Mouse (Mus musculus): ENCODE data around the gene Fah.

The Fah gene

DNA sequence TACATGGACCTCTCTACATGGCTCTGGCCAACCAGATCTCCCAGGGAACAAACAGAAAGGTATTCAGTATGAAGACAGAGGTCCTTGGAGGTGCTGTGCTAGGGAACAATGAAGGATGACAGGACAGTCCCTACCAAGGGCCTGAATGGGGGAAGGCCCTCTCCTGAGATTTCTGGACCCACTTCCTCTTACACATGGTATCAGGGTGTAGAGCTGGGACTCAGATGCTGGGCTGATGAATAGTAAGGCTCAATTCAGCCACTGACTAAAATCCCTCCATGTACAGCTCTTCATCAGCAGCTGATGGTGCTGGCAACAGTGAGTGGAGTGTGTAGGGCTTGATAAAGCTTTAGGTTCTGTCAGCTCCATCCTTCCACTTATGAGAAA lies 11.6 kb downstream of the Fah start:
- DNase-seq (ENCODE audit: low spot score in 2 of 2): no peak

DNA sequence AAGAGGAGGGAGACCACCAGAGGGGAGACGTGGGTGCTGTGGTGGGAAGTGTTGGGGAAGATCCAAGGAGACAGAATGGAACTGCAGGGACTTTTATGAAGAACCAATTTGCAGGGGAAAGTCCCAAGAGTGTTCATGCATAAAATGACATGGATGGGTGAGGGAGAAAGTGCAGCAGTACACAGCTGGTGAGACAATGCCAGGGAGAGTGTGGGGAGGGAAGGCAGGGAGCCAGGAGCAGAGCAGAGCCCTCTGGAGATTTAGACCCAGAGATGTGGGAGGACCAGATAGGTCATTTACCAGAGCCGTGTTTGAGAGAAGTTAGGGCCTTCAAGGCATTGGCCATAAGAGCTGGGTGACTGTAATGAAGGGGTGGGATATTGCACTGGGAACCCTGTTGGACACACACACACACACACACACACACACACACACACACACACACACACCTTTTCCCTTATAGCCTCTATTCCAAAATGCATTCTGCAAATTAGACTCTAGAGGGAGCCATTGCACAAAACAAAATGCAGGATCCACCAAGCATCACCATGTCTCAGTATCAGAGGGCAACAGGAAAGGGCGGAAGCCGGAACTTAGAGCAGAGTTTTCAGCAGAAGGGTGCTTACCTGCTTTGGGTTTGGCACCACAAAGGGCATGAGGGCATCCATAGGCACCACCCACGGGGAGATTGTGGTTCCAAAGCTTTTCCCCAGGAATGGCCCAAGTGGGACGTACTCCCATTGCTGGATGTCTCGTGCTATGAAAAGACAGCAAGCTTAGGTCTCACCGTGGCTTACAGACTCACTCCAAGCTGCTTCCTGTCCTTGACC lies 12.2 kb downstream of the Fah start:
- peak in 1 of 2 experiments; percentile 33 for DNase-seq (ENCODE audit: low spot score in 2 of 2)

- peak in 1 of 2 experiments; percentile 3 for DNase-seq (ENCODE audit: low spot score in 2 of 2)
Observed at GRCm38 (mm10) chr7:84591347-84591746, 15.2 kb downstream of the Fah start.

- no peak for DNase-seq (ENCODE audit: low spot score in 2 of 2)
Observed at GRCm38 (mm10) chr7:84590622-84591021, 15.9 kb downstream of the Fah start.

DNA sequence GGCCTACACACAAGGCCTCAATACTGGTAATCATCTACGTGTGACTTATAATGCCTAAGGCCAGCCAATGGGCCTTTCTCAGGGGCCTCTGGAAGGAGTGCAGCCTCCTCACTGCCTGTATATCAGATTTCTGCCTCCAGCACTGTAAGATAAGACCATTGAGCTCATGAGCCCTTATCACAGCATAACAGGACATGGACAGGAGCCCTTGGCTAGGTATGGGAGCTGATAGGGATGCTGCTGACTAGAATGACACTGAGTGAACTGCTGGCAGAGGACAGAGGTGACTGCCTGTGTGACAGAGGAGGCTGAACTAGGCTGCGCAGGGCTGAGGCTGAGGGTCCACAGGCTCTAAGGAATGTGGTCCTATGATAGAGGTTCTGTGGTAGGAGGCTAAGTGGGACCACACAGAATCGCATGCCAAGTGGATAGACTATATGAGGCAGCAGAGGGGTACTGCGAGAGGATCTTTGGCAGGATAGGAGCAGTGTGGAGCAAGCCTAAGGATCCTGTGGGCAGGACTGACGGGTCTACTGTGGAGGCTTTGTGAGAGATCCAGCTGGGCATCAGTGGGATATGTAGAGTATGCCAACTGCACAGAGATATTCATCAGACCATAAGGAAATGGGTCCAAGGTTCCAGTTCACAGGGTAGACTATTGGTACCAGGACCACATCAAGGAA lies 19.3 kb downstream of the Fah start:
- no peak for DNase-seq (ENCODE audit: low spot score in 2 of 2)

DNA sequence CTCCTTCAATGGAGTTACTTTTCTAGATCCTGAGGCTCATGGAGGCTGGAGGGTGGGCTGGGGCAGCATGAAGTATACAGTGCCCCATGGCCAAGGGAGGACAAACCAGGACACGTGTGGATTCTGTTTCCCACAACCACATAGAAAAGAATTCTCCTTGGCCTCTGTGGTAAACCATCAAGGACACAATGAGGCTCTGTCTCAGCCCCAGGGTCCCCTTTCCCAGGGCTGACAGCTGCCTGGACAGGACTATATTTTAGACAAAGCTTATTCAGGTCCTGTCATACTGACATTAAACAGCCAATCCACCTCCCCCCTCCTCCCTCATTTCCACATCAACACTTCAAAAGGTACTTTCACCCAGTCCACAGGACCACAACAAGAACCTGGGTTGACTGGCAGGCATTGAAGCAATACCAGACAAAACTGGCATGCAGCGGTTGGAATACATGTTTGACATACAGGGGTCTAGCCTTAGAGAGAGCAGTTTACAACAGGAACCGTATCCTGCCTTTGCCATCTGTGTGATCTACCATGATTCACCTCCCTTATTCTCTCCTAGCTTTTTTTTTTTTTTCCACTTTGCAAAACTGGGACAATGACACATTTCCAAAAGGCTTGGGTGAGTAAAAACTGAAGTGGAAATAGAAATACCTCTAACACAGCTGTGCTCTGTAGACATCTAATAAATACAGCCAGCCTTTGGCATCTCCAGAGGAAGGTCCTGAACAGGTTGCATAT lies 20.0 kb downstream of the Fah start:
- peak in 1 of 2 experiments; percentile 16 for DNase-seq (ENCODE audit: low spot score in 2 of 2)

DNA sequence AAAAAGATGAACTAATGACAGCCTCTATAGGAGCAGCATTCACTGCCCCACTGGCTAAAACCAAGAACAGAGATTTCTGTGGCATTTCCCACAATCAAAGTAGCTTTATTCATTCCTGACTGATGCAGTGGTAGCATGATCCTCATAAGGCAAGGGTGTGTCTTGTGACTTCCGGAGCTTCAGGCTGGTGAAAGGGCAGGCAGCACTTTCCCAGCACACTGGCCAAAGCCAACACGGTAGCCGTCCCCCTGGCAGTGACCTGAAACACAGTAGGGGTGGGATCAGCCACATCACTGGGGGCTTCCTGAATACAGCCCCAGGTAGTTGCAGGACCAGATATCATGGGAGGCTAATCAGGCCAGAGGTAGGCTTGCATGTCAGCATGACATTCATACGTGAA lies 21.4 kb downstream of the Fah start:
- DNase-seq (ENCODE audit: low spot score in 2 of 2): peak in 1 of 2 experiments; percentile 5

DNA sequence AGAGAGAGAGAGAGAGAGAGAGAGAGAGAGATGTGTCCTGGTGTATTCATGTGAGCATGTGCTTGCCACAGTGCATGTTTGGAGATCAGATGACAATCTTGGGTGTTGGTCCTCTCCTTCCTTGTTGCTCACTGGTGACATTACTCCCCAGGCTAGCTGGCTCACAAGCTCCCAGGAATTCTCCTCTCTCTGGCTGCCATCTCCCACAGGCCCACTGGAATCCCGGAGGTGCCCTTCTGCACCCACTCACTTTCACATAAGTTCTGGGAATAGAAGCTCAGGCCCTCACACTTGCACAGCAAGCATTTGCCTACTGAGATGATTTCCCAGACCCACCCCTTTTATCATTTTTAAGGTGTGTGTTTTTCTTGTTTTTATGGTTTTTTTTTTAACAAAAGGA lies 26.8 kb downstream of the Fah start:
- DNase-seq (ENCODE audit: low spot score in 2 of 2): no peak

DNA sequence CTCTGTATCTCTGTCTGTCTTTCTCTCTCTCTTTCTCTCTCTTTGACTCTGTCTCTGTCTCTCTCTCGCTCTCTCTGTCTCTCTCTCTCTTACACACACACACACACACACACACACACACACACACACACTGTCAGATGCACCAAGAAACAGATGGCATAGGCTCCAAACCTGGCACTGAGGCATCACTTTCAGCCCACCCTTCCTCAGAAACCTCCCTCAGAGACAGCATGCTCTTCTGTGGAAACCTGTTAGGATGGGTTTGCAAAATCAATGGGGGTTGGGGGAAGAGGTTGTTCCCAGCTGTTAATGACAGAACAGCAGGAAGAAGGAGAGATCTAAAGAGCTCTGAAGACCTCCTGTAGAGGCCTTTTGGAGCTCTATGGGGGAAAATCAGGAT lies 27.7 kb downstream of the Fah start:
- peak; percentile 62 to 72 for DNase-seq (ENCODE audit: low spot score in 2 of 2)

DNA sequence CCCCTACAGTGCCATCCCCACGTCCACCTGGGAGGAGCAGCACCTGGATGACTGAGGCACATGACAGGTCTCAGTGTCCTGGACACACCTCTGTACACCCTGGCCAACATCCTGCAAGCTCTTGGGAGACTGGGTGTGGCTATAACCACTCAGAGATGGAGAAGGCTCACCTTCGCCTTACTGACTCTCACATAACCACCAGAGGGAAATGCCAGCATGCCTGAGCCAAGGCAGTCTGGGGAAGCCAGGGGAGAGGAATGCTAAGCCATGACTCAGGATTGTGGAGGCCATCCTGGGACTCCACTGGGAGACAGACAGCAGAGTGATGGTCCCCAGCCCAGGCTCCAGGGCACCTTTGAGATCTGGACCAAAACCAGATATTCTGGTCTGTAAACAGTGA lies 29.5 kb downstream of the Fah start:
- peak in 1 of 2 experiments; percentile 24 for DNase-seq (ENCODE audit: low spot score in 2 of 2)

DNA sequence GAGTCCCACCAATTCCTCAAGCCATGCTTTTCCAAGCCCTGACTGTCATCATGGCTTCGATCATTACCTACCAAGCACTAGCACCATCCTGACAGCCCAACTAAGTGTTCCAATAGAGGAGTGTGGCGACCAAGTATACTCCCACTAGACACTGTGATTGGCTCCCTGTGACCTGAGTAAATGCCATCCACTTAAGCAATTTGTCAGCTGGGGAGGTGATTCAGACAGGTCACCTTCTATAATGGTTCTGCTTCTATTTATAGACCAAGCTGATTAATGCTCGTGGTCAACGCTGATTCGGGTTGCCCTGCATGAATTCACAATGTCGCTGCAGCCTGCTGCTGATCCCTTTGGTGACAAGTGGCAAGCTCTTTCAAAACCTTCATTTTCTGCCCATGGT lies 40.3 kb downstream of the Fah start:
- DNase-seq (ENCODE audit: low spot score in 2 of 2): no peak

DNA sequence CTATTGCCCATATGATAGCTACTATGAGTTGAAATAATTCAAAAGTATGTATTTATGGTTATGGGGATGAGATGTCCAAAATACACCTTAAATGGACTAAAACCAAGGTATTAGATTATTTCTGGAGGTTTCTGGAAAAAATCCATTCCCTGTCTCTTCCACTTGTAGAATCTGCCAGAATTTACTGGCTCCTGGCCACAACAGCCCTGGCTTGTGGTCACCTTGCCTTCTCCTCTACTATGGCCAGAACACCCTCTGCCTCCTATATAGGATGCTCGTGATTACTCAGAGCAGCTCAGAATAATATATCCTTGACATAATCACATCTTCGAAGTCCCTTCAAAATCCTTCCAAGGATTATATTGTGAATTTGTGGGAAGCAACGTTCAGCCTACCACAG lies 42.3 kb downstream of the Fah start:
- no peak for DNase-seq (ENCODE audit: low spot score in 2 of 2)

DNA sequence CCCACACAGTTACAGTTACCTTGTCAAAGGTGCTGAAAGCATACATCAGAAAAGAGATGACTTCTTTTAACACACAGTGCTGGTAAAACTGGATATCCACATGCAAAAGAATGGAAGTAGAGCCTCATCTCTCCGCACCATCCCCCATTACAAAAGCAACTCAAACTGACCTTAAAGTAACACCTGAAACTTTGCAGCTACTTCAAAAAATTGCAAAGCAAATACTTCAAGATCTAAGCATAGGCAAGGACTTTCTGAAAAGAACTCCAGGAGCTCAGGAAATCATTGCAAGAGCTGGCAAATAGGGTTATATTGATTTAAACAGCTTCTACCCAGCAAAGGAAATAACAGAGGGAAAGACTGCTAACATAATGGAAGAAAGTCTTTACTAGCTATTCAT lies 46.0 kb downstream of the Fah start:
- DNase-seq (ENCODE audit: low spot score in 2 of 2): peak in 1 of 2 experiments; percentile 3

DNA sequence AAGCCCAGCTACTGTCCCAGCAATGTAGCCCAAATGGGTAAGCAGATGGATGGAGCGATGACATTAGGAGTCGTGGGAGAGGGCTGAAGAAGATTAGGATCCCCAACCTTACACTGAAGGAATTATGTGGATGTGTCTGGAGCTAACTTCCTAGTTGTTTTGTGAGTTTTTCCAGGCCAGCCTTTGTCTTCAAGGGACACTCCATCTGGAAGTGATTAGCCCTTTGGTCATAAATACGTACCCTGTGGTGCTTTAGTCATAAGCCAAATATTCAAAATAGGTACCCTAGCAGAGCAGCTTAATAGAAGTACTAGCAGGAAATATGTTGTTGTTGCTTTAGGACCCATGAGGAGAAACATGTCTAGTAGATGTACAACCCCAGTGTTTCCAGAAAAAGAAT lies 49.2 kb downstream of the Fah start:
- peak in 1 of 2 experiments; percentile 5 for DNase-seq (ENCODE audit: low spot score in 2 of 2)

- no peak for DNase-seq (ENCODE audit: low spot score in 2 of 2)
Observed at GRCm38 (mm10) chr7:84555294-84555693, 51.2 kb downstream of the Fah start.

- DNase-seq (ENCODE audit: low spot score in 2 of 2): peak in 1 of 2 experiments; percentile 6
Observed at GRCm38 (mm10) chr7:84551472-84551871, 55.0 kb downstream of the Fah start.

GRCm38 (mm10) chr7:84546667-84547066 lies 59.9 kb downstream of the Fah start:
- DNase-seq (ENCODE audit: low spot score in 2 of 2): peak in 1 of 2 experiments; percentile 11

- no peak for DNase-seq (ENCODE audit: low spot score in 2 of 2)
Observed at GRCm38 (mm10) chr7:84544946-84545345, 61.6 kb downstream of the Fah start.

Measured in right cerebral cortex, postnatal 10 days (tissue).